Mouse (Mus musculus): ENCODE measurements at regions not wholly inside any gene's neighbourhood (a gene's known extent, or its start where the extent isn't known, plus 50 kb on each side); places are given as distances from the start of the nearest gene placed in this dataset.

DNA sequence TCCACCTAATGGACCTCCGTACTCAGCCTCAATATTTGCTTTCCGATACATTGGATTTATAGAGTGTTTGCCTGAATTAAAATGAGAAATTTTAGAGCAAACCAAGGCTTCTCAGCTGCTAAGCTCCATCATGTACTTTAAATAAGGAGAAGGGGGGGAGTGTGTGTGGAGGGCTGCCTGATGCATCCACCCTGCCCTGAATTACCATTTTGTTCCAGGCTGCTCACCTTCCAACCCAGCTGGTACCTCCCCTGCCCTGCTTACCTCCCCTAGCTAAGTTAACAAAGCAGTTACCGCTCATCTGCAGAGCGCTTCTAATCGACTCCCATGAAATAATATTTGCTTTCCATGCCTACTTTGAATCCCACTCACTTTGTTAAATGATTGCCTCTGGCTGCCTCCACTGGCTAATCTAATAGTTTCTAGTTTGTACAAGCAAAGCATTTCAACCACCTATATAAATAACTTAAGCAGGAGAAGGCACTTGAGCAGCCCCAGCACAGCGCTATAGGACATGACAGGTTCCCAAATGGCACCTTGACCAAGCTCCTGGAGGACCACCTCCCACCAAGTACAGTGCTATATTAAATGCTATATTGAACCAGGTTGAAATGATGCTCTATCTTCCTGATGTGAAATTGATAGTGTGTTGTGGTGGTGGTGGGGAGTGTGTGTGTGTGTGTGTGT lies 449.0 kb downstream of the Gm826 start:
- TF ChIP-seq POLR2A (IDR thresholded peaks at IDR 0.05; ENCODE audit: low read depth, low read length): no peak
- no peak for TF ChIP-seq CTCF (IDR thresholded peaks at IDR 0.05; ENCODE audit: extremely low read depth, insufficient read length, insufficient replicate concordance, low read depth, low read length)

GRCm38 (mm10) chr2:159866981-159867380 lies 467.0 kb downstream of the Gm826 start:
- TF ChIP-seq POLR2A (IDR thresholded peaks at IDR 0.05; ENCODE audit: low read depth, low read length) (no peak), CTCF (IDR thresholded peaks at IDR 0.05; ENCODE audit: extremely low read depth, insufficient read length, insufficient replicate concordance, low read depth, low read length) (no peak)
- 50% methylated on average over 2 of the region's 2 CpGs for WGBS

More for the DNA sequence above, 449.0 kb downstream of the Gm826 start:
- H3K4me3 ChIP-seq (ENCODE audit: low read depth, low read length): no peak overlapping the region
- no peaks in the 10 kb centered on the region for H3K36me3 ChIP-seq (ENCODE audit: control insufficient read depth, insufficient read depth, low read length)
- H3K27me3 ChIP-seq (ENCODE audit: control insufficient read depth, insufficient read depth, low read length): no peaks in the 10 kb centered on the region
- H3K27ac ChIP-seq (ENCODE audit: insufficient read depth, low read depth, low read length): no peak overlapping the region
- no peaks in the 10 kb centered on the region for H3K4me1 ChIP-seq (ENCODE audit: control insufficient read depth, insufficient read depth, insufficient read length, low read length)
- WGBS: 54% methylated on average over 6 of the region's 6 CpGs

DNA sequence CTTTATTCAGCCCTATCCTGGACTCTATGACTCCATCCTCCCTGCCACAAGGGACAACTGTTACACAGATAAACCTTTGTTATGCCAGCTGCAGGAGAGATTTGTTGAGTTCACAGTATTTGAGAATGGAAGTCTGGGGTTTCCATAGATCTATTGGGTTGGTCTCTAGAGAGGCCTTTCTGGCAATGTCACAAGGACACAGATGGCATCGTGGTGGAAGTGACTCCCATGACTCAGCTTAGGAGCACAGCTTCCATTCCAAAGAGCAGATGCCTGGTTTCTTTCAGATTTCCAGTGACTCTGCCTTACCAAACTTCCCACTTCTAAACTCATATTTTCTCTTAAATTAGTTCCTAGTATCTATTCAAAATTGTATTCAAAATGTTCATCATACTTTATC lies 467.6 kb downstream of the Gm826 start:
- no peak for TF ChIP-seq CTCF (IDR thresholded peaks at IDR 0.05; ENCODE audit: extremely low read depth, insufficient read length, insufficient replicate concordance, low read depth, low read length)
- no peak for TF ChIP-seq POLR2A (IDR thresholded peaks at IDR 0.05; ENCODE audit: low read depth, low read length)

More at GRCm38 (mm10) chr2:159866981-159867380, 467.0 kb downstream of the Gm826 start:
- H3K27me3 ChIP-seq (ENCODE audit: control insufficient read depth, insufficient read depth, low read length): no peaks in the 10 kb centered on the region
- no peak overlapping the region for H3K27ac ChIP-seq (ENCODE audit: insufficient read depth, low read depth, low read length)
- no peaks in the 10 kb centered on the region for H3K36me3 ChIP-seq (ENCODE audit: control insufficient read depth, insufficient read depth, low read length)
- no peak overlapping the region for H3K4me3 ChIP-seq (ENCODE audit: low read depth, low read length)
- H3K4me1 ChIP-seq (ENCODE audit: control insufficient read depth, insufficient read depth, insufficient read length, low read length): no peaks in the 10 kb centered on the region

GRCm38 (mm10) chr2:159863185-159863584 lies 470.8 kb downstream of the Gm826 start:
- Histone ChIP-seq H3K27me3 (ENCODE audit: control insufficient read depth, insufficient read depth, low read length) (no peaks in the 10 kb centered on the region), H3K4me1 (ENCODE audit: control insufficient read depth, insufficient read depth, insufficient read length, low read length) (no peaks in the 10 kb centered on the region), H3K27ac (ENCODE audit: insufficient read depth, low read depth, low read length) (no peak overlapping the region), H3K4me3 (ENCODE audit: low read depth, low read length) (no peak overlapping the region), H3K36me3 (ENCODE audit: control insufficient read depth, insufficient read depth, low read length) (no peaks in the 10 kb centered on the region)
- 56% methylated on average over 1 of the region's 1 CpGs for WGBS
- TF ChIP-seq POLR2A (IDR thresholded peaks at IDR 0.05; ENCODE audit: low read depth, low read length): no peak
- no peak for TF ChIP-seq CTCF (IDR thresholded peaks at IDR 0.05; ENCODE audit: extremely low read depth, insufficient read length, insufficient replicate concordance, low read depth, low read length)

More for the DNA sequence above, 467.6 kb downstream of the Gm826 start:
- H3K4me1 ChIP-seq (ENCODE audit: control insufficient read depth, insufficient read depth, insufficient read length, low read length): no peaks in the 10 kb centered on the region
- no peak overlapping the region for H3K4me3 ChIP-seq (ENCODE audit: low read depth, low read length)
- no peaks in the 10 kb centered on the region for H3K27me3 ChIP-seq (ENCODE audit: control insufficient read depth, insufficient read depth, low read length)
- H3K27ac ChIP-seq (ENCODE audit: insufficient read depth, low read depth, low read length): no peak overlapping the region
- no peaks in the 10 kb centered on the region for H3K36me3 ChIP-seq (ENCODE audit: control insufficient read depth, insufficient read depth, low read length)
- WGBS: 72% methylated on average over 1 of the region's 1 CpGs

DNA sequence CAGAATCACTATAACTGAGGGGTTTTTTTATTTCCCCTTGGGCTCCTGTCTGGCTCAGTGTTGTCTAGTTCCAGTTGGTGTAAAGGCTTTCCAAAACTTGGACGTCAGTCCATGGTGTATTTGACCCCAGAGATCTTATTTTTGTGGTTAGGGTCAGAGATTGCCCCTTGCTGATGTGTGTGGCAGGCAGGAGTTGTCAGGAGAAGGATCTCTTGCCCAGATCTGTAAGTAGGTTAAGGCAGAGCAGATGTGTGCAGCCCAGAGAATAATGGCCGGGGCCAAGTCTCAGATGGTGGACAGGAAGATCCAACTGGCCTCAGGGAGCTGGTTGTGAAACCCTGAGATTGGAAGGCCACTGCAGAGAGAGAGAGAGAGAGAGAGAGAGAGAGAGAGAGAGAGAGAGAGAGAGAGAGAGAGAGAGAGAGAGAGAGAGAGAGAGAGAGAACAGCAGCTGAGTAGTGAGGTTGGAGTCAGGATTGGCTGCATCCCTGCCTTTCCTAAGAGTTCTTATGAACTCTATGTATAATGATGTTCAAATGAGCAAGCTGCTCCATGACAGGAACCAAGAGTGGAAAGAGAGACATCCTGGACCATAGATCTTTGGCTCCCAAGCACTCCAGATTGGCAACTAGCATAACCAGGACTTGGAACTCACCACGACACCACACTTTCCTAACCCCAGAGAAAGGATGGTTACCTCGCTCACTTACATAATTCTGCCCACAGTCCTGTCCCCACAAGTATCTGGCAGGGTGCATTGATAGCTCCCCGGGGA lies 479.9 kb downstream of the Gm826 start:
- H3K4me1 ChIP-seq (ENCODE audit: control insufficient read depth, insufficient read depth, insufficient read length, low read length): no peaks in the 10 kb centered on the region
- H3K27me3 ChIP-seq (ENCODE audit: control insufficient read depth, insufficient read depth, low read length): no peaks in the 10 kb centered on the region
- 77% methylated on average over 5 of the region's 5 CpGs for WGBS
- H3K27ac ChIP-seq (ENCODE audit: insufficient read depth, low read depth, low read length): no peak overlapping the region
- TF ChIP-seq CTCF (IDR thresholded peaks at IDR 0.05; ENCODE audit: extremely low read depth, insufficient read length, insufficient replicate concordance, low read depth, low read length) (no peak), POLR2A (IDR thresholded peaks at IDR 0.05; ENCODE audit: low read depth, low read length) (no peak)
- no peaks in the 10 kb centered on the region for H3K36me3 ChIP-seq (ENCODE audit: control insufficient read depth, insufficient read depth, low read length)
- no peak overlapping the region for H3K4me3 ChIP-seq (ENCODE audit: low read depth, low read length)

DNA sequence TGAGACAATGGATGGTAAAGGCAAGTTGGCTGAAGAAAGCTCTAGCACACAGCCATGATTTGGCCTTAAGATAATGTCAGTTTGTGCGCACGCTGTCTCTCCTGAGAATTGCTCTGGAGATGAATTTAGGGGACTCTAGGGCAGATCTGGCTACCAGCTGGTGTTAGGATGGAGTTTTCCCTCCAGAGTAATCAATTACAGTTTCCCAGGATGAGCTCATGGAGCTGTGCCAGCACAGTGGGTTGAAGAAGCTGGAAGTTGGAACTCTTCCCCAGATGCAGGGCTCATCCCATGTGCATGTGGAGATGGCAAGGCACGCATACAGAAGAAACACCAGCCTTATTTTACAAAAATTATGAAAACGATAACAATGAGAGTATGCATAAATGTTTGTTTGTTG lies 481.0 kb downstream of the Gm826 start:
- Histone ChIP-seq H3K27ac (ENCODE audit: insufficient read depth, low read depth, low read length) (no peak overlapping the region), H3K36me3 (ENCODE audit: control insufficient read depth, insufficient read depth, low read length) (no peaks in the 10 kb centered on the region), H3K4me1 (ENCODE audit: control insufficient read depth, insufficient read depth, insufficient read length, low read length) (no peaks in the 10 kb centered on the region), H3K27me3 (ENCODE audit: control insufficient read depth, insufficient read depth, low read length) (no peaks in the 10 kb centered on the region), H3K4me3 (ENCODE audit: low read depth, low read length) (no peak overlapping the region)
- TF ChIP-seq POLR2A (IDR thresholded peaks at IDR 0.05; ENCODE audit: low read depth, low read length): no peak
- no peak for TF ChIP-seq CTCF (IDR thresholded peaks at IDR 0.05; ENCODE audit: extremely low read depth, insufficient read length, insufficient replicate concordance, low read depth, low read length)
- 87% methylated on average over 4 of the region's 4 CpGs for WGBS

DNA sequence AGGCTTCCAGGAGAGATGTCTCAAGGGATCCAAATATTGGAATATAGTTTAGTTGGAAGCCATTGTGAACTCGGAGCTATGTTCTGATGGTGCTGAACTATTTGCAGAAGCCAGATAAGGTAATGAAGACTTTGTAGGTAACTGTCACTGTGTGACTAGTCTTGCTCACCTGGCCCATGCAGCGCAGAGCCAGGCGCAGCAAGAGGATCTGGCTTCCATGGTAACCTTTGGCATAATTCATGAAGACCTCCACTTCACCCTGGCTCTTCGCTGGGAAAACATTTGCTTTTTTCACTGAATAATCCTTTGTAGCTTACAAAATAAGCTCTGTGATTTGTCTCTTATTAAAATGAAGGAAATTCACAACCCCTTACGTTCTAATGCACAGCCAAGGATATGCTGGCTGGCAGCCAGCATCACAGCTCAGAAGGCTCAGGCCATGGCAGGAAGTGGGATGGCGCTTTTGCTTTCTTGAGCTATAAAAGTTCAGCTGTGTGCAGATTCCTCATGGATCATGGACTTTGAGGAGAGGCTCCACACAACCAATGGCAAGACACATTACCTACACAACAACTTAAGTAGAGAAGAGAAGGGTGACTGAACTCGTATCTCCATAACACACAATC lies 501.4 kb downstream of the Gm826 start:
- TF ChIP-seq POLR2A (IDR thresholded peaks at IDR 0.05; ENCODE audit: low read depth, low read length): no peak
- no peak for TF ChIP-seq CTCF (IDR thresholded peaks at IDR 0.05; ENCODE audit: extremely low read depth, insufficient read length, insufficient replicate concordance, low read depth, low read length)
- H3K36me3 ChIP-seq (ENCODE audit: control insufficient read depth, insufficient read depth, low read length): no peaks in the 10 kb centered on the region
- H3K4me3 ChIP-seq (ENCODE audit: low read depth, low read length): no peak overlapping the region
- no peaks in the 10 kb centered on the region for H3K4me1 ChIP-seq (ENCODE audit: control insufficient read depth, insufficient read depth, insufficient read length, low read length)
- H3K27me3 ChIP-seq (ENCODE audit: control insufficient read depth, insufficient read depth, low read length): no peaks in the 10 kb centered on the region
- 71% methylated on average over 7 of the region's 7 CpGs for WGBS
- no peak overlapping the region for H3K27ac ChIP-seq (ENCODE audit: insufficient read depth, low read depth, low read length)
